Mouse (Mus musculus): ENCODE data around the gene Fndc11. TPM values are rescaled to one million over a fixed set of nuclear protein-coding genes. Genes with fewer than 3 reads are reported as not detected.
A peak's percentile ranks its signal among the peaks of the same experiment; 100 is the strongest.

The Fndc11 gene
- total RNA-seq, 1 experiment from 2014 or later: not detected

DNA sequence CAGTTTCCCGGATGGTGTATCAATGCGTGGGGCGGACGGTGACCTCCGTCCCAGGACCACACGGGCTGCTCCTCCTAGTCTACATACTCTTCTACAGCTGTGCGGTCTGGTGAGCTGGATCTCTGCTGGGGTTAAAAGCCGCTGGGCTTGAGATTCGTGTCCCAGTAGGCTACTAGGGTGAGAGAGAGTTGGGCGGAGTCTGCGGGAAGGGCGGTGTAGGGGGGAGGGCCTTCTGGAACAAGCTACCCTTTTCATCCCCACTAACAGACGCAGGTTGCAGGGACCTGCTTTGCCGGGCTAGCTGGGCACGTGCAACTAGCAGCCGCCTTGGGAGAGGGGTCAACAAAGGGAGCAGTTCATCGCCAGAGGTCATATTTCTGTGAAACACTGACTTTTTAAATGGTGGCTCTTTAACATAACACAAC lies 6.8 kb upstream of the Fndc11 start, which contains the start of gene Srms:
Srms (minus strand) TSS at position 165 of the 425 bp plus-strand sequence.
- peak; percentile 29 for ATAC-seq (replicated peaks; ENCODE audit: insufficient number of reproducible peaks, low FRiP score, low TSS enrichment, poor library complexity, severe bottlenecking)

GRCm38 (mm10) chr2:181216037-181216436 lies 3.8 kb upstream of the Fndc11 start:
- no peak for ATAC-seq (replicated peaks; ENCODE audit: insufficient number of reproducible peaks, low FRiP score, low TSS enrichment, poor library complexity, severe bottlenecking)

GRCm38 (mm10) chr2:181218881-181219485 lies 830 bp upstream of the Fndc11 start:
- no peak for ATAC-seq (replicated peaks; ENCODE audit: insufficient number of reproducible peaks, low FRiP score, low TSS enrichment, poor library complexity, severe bottlenecking)

DNA sequence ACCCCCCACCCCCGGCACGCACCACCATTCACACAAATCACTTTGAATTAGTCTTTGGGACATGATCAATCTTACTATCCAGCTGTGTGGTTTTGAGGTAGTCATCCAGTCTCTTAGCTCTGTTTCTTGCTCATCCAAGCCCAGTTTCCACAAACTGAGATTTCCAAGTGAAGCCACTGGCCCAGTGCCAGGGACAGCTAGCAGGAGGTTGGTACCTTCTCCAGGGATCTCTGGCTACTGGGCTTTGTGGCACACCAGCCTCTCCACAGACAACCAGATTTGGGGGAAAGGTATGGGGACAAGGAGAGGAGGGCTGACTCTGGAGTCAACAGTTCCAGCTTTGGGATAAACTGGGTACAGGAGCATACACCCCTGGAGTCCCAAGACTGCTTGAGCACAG lies 548 bp downstream of the Fndc11 start:
- ATAC-seq (replicated peaks; ENCODE audit: insufficient number of reproducible peaks, low FRiP score, low TSS enrichment, poor library complexity, severe bottlenecking): no peak

- no peak for ATAC-seq (replicated peaks; ENCODE audit: insufficient number of reproducible peaks, low FRiP score, low TSS enrichment, poor library complexity, severe bottlenecking)
These were observed 5.2 kb downstream of the Fndc11 start for GRCm38 (mm10) chr2:181224994-181225393.

DNA sequence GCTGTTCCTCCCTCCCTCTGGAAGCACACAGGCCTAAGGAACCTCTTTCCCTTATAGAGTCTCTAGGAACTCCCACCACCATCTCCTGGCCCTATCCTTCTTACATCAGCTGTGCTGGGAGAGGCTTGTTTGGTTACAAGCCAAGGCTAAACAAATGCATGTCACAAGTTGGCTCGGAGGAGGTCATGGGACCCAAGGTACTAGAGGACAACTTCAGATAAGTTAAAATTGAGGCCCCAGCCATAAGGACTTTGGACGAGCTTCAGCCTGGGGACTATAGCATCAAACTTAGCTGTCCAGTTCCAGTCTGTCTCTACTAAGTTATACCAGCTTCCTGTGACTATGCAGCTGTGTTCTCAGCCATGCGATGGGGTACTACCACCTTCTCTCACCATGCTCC lies 7.3 kb downstream of the Fndc11 start:
- ATAC-seq (replicated peaks; ENCODE audit: insufficient number of reproducible peaks, low FRiP score, low TSS enrichment, poor library complexity, severe bottlenecking): no peak

GRCm38 (mm10) chr2:181228335-181228734 lies 8.5 kb downstream of the Fndc11 start:
- no peak for ATAC-seq (replicated peaks; ENCODE audit: insufficient number of reproducible peaks, low FRiP score, low TSS enrichment, poor library complexity, severe bottlenecking)

DNA sequence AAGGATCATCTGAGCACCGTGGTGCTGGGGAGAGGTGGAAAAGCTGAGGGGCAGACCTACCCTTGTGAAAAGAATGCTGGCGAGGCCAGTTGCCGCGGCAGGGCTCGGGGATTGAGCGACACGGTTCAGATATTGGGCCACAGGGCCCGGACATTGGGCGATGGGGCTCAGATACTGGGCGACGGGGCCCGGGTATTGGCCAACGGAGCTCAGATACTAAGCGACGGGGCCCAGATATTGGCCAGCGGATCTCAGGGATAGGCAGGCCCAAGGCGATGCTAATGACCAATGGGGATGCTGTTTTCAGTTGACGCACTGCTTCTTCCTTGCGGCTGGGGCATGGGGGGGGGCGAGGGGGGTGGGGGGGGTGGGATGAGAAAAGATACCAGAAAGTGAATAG lies 11.4 kb downstream of the Fndc11 start:
- ATAC-seq (replicated peaks; ENCODE audit: insufficient number of reproducible peaks, low FRiP score, low TSS enrichment, poor library complexity, severe bottlenecking): no peak

DNA sequence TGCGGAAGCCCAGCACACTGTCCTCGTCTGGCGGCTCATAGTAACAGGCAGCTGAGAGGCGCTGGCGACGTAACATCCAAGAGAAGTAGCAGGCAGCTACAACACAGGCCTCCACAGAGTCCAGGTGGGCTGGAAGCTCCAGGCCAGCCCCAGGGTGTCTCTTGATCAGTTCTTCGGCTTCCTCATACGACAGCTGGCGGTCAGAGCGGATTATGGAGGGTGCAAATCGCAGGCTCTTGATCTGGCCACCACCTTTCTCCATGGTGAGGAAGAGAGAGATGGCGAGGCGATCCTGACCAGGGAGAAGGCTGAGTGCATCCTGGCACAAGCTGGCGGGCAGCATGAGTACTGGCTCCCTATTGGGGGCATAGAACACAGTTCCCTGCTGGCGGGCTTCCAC lies 13.6 kb downstream of the Fndc11 start:
- ATAC-seq (replicated peaks; ENCODE audit: insufficient number of reproducible peaks, low FRiP score, low TSS enrichment, poor library complexity, severe bottlenecking): no peak

GRCm38 (mm10) chr2:181234680-181235079 lies 14.9 kb downstream of the Fndc11 start:
- no peak for ATAC-seq (replicated peaks; ENCODE audit: insufficient number of reproducible peaks, low FRiP score, low TSS enrichment, poor library complexity, severe bottlenecking)

GRCm38 (mm10) chr2:181235681-181236566 lies 16.1 kb downstream of the Fndc11 start:
- ATAC-seq (replicated peaks; ENCODE audit: insufficient number of reproducible peaks, low FRiP score, low TSS enrichment, poor library complexity, severe bottlenecking): no peak

- ATAC-seq (replicated peaks; ENCODE audit: insufficient number of reproducible peaks, low FRiP score, low TSS enrichment, poor library complexity, severe bottlenecking): no peak
These were observed 17.6 kb downstream of the Fndc11 start for GRCm38 (mm10) chr2:181237251-181238014.

- ATAC-seq (replicated peaks; ENCODE audit: insufficient number of reproducible peaks, low FRiP score, low TSS enrichment, poor library complexity, severe bottlenecking): no peak
These were observed 18.3 kb downstream of the Fndc11 start for GRCm38 (mm10) chr2:181238091-181238610.

GRCm38 (mm10) chr2:181238861-181239260 lies 19.0 kb downstream of the Fndc11 start:
- no peak for ATAC-seq (replicated peaks; ENCODE audit: insufficient number of reproducible peaks, low FRiP score, low TSS enrichment, poor library complexity, severe bottlenecking)

GRCm38 (mm10) chr2:181239261-181239660 lies 19.4 kb downstream of the Fndc11 start:
- no peak for ATAC-seq (replicated peaks; ENCODE audit: insufficient number of reproducible peaks, low FRiP score, low TSS enrichment, poor library complexity, severe bottlenecking)

DNA sequence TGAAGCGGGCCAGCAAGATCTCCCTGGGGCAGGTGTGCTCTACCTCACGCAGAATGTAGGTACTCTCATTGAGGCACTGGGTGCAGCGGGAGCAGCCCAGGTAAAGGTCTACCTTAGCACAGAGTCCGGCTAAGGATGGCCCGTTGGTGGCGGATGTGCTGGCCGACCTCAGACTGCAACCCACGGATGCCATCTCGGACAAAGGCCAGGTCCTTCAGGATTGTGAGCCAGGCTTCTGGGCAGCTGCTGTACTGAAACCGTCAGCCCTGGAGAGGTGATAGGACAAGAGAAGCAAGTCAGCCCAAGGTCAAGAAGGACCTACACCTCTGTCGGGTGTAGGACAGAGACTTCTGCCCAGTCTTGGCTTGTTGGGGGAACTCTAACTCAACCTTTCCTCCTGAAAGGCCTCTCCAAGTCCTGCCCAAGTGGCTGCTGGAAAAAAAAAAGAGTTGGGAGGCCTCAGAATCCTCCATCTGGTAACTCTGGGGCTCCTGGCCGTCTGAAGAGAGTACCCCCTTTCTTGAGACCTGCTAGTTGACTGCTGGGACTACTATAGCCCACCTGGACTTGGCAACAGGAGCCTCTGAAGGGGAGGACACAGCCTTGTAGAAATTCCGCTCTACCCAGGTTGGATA lies 21.1 kb downstream of the Fndc11 start:
- ATAC-seq (replicated peaks; ENCODE audit: insufficient number of reproducible peaks, low FRiP score, low TSS enrichment, poor library complexity, severe bottlenecking): no peak

- ATAC-seq (replicated peaks; ENCODE audit: insufficient number of reproducible peaks, low FRiP score, low TSS enrichment, poor library complexity, severe bottlenecking): peak; percentile 45
These were observed 21.9 kb downstream of the Fndc11 start, which contains the start of gene Helz2 for GRCm38 (mm10) chr2:181241602-181242313. Gene Helz2 (minus strand): TSS chr2:181242027.

GRCm38 (mm10) chr2:181242314-181242665 lies 22.5 kb downstream of the Fndc11 start:
- ATAC-seq (replicated peaks; ENCODE audit: insufficient number of reproducible peaks, low FRiP score, low TSS enrichment, poor library complexity, severe bottlenecking): no peak

All from monocyte, adult 5-6 weeks (primary cell).